Mouse (Mus musculus) hindbrain, postnatal 0 days (tissue): ENCODE data around the gene Slc35f6. TPM values are rescaled to one million over a fixed set of nuclear protein-coding genes. Genes with fewer than 3 reads are reported as not detected.

Source experiments
- ATAC-seq: fragments of 200-750 bp; cut with Nextera tagmentation; 2 replicates; pipeline ENCODE4 v1.8.0; 2017; ENCODE audit warnings: mild to moderate bottlenecking, moderate TSS enrichment, moderate library complexity
- DNase-seq: peaks from one replicate; pipeline ENCODE4 v3.0.0-alpha.2; 2015; ENCODE audit warnings: low spot score
- H3K27ac ChIP-seq: fragments of 300-500 bp; sonication (generic); 2 replicates; pipeline ENCODE4 v1.5.1; 2014; ENCODE audit warnings: mild to moderate bottlenecking
- H3K27me3 ChIP-seq: fragments of 300-500 bp; sonication (generic); 2 replicates; pipeline ENCODE4 v1.6.1; 2014; ENCODE audit warnings: low read length, mixed read lengths; ENCODE audit not compliant: insufficient read depth
- H3K36me3 ChIP-seq: fragments of 300-500 bp; sonication (generic); 2 replicates; pipeline ENCODE4 v1.6.1; 2014; ENCODE audit warnings: low read length, mixed read lengths; ENCODE audit not compliant: insufficient read depth
- H3K4me1 ChIP-seq: fragments of 300-500 bp; sonication (generic); 2 replicates; pipeline ENCODE4 v1.6.1; 2014; ENCODE audit warnings: antibody characterized with exemption, low read length, mixed read lengths; ENCODE audit not compliant: insufficient read depth
- H3K4me2 ChIP-seq: fragments of 300-500 bp; sonication (generic); 2 replicates; pipeline ENCODE4 v1.6.1; 2014; ENCODE audit warnings: low read depth, mild to moderate bottlenecking, low read length, moderate library complexity, mixed read lengths
- H3K4me3 ChIP-seq: fragments of 300-500 bp; sonication (generic); 2 replicates; pipeline ENCODE4 v1.5.1; 2014; ENCODE audit warnings: low read length
- H3K9ac ChIP-seq: fragments of 300-500 bp; sonication (generic); replicated peaks from 2 replicates; pipeline ENCODE4 v1.6.1; 2014; ENCODE audit warnings: mild to moderate bottlenecking, low read length, moderate library complexity, mixed read lengths
- H3K9me3 ChIP-seq: fragments of 300-500 bp; sonication (generic); 2 replicates; pipeline ENCODE4 v1.6.1; 2016; ENCODE audit warnings: low read length, mixed read lengths
- CTCF ChIP-seq: IDR thresholded peaks from 2 replicates; pipeline ENCODE4 v1.5.1; 2016; ENCODE audit warnings: antibody characterized with exemption, control low read depth, low read depth
- WGBS: fragments of 180-500 bp; shearing (Covaris S2); extraction: QIAGEN DNeasy Blood & Tissue Kit; methylation state at CpG from one replicate; pipeline ENCODE4 v1.1.7; 2014; 5-methylcytosine and 5-hydroxymethylcytosine counted together
- polyA plus RNA-seq: library from polyadenylated mRNA; unstranded; fragments of >200 nt; fragmentation: Nextera tagmentation; extraction: Ambion mirVana; gene quantifications from 2 replicates; pipeline ENCODE4 v1.2.1, GENCODE M21; 2015
- total RNA-seq: library from RNA; depleted of rRNA; stranded (reverse); fragments of >200 nt; gene quantifications from 2 replicates; pipeline ENCODE4 v1.2.3, GENCODE M21; 2014

Gene Slc35f6
- total and polyA plus RNA-seq, 2 experiments from 2014 or later: 29.6 to 95.8 TPM

DNA sequence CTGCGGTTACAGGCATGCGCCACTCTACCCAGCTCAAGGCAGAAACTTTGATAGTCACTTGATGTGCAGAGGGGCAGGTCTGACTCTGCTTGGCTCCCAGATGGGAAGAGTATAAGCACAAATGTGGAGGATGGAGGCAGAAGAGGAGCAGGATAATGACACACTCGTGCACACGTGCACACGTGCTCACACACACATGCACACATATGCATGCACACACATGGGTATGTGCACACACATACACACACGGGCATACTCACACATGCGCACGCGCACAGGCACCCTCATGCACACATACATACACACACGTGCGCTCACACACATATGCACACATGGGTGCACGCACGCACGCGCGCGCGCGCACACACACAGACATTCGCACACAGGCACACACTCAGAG, 27.2 kb upstream of the Slc35f6 start:
- H3K9ac ChIP-seq: no peak overlapping the region
- peaks cover 13% of the 10 kb centered on the region; the same call in 1 of the 2 replicates for H3K4me1 ChIP-seq
- H3K27me3 ChIP-seq: peaks cover 12% of the 10 kb centered on the region; the same call in 1 of the 2 replicates
- no peak for TF ChIP-seq CTCF
- no peak overlapping the region for H3K4me3 ChIP-seq
- ATAC-seq: no peak
- no peak overlapping the region for H3K27ac ChIP-seq
- H3K9me3 ChIP-seq: no peaks in the 10 kb centered on the region
- DNase-seq: no peak
- no peaks in the 10 kb centered on the region for H3K36me3 ChIP-seq
- no peak overlapping the region for H3K4me2 ChIP-seq
- 95% methylated on average over 20 of the region's 20 CpGs for WGBS

DNA sequence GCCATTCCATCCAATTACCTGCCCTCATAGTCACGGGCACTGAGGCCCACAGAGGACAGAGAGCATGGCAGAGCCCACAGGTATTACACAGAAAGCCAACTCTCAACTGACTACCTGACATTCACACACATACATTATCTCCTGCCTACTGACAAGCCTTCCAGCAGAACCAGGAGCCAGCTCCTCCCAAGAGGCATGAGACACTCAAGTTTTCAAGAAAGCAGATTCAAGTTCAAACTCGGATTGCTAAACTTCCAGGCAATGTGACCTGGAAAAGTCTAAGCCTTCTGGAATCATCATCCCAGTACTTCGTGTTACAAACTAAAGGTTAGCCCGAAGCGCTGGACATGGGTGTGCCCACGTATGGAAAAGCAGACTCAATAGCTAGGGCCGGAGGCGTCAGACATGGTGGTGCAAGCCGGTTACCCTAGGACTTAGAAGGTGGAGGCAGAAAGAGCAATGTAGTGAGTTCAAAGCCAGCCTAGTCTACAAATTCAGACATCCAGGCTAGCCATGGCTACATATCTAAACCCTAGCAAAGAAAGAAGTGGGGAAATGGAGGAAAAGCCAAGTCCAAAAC, 26.4 kb upstream of the Slc35f6 start:
- ATAC-seq (no peak), DNase-seq (no peak)
- TF ChIP-seq CTCF: no peak
- WGBS: 94% methylated on average over 9 of the region's 9 CpGs
- Histone ChIP-seq H3K27ac (no peak overlapping the region), H3K4me2 (no peak overlapping the region), H3K27me3 (peaks cover 12% of the 10 kb centered on the region; the same call in 1 of the 2 replicates), H3K9me3 (no peaks in the 10 kb centered on the region), H3K9ac (no peak overlapping the region), H3K4me1 (peaks cover 13% of the 10 kb centered on the region; the same call in 1 of the 2 replicates), H3K4me3 (no peak overlapping the region), H3K36me3 (no peaks in the 10 kb centered on the region)

- H3K4me1 ChIP-seq: peaks cover 13% of the 10 kb centered on the region; the same call in 1 of the 2 replicates
- TF ChIP-seq CTCF: no peak
- peak overlapping the region; percentile 16; the same call in 1 of the 2 replicates for H3K4me3 ChIP-seq
- WGBS: 49% methylated on average over 22 of the region's 22 CpGs
- no peak overlapping the region for H3K27ac ChIP-seq
- peak; percentile 24 for ATAC-seq
- peak overlapping the region; percentile 45 for H3K4me2 ChIP-seq
- H3K9ac ChIP-seq: no peak overlapping the region
- H3K36me3 ChIP-seq: no peaks in the 10 kb centered on the region
- DNase-seq: no peak
- H3K27me3 ChIP-seq: peaks cover 12% of the 10 kb centered on the region; the same call in 1 of the 2 replicates
- no peaks in the 10 kb centered on the region for H3K9me3 ChIP-seq
Observed at GRCm38 (mm10) chr5:30621844-30622176, 25.9 kb upstream of the Slc35f6 start.

DNA sequence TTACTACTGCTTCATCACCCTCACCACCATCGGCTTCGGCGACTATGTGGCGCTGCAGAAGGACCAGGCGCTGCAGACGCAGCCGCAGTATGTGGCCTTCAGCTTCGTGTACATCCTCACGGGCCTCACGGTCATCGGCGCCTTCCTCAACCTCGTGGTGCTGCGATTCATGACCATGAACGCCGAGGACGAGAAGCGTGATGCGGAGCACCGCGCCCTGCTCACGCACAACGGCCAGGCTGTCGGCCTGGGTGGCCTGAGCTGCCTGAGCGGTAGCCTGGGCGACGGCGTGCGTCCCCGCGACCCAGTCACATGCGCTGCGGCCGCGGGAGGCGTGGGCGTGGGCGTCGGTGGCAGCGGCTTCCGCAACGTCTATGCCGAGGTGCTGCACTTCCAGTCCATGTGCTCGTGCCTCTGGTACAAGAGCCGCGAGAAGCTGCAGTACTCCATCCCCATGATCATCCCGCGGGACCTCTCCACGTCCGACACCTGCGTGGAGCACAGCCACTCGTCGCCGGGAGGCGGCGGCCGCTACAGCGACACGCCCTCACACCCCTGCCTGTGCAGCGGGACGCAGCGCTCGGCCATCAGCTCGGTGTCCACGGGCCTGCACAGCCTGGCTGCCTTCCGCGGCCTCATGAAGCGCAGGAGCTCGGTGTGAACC, 25.4 kb upstream of the Slc35f6 start:
- Histone ChIP-seq H3K9me3 (no peaks in the 10 kb centered on the region), H3K9ac (no peak overlapping the region), H3K4me1 (peaks cover 13% of the 10 kb centered on the region; the same call in 1 of the 2 replicates), H3K4me2 (peak overlapping the region; percentile 45), H3K27me3 (peaks cover 12% of the 10 kb centered on the region; the same call in 1 of the 2 replicates), H3K27ac (no peak overlapping the region), H3K4me3 (peak overlapping the region; percentile 16), H3K36me3 (no peaks in the 10 kb centered on the region)
- 4% methylated on average over 68 of the region's 69 CpGs for WGBS
- no peak for TF ChIP-seq CTCF
- ATAC-seq (peak; percentile 51), DNase-seq (peak; percentile 54)

- peak overlapping the region; percentile 45 for H3K4me2 ChIP-seq
- ATAC-seq (no peak; the same call in 1 of the 2 replicates), DNase-seq (no peak)
- TF ChIP-seq CTCF: no peak
- peaks cover 12% of the 10 kb centered on the region; the same call in 1 of the 2 replicates for H3K27me3 ChIP-seq
- WGBS: 18% methylated on average over 10 of the region's 10 CpGs
- H3K9me3 ChIP-seq: no peaks in the 10 kb centered on the region
- H3K4me3 ChIP-seq: peak overlapping the region; percentile 16
- H3K27ac ChIP-seq: no peak overlapping the region
- peaks cover 13% of the 10 kb centered on the region; the same call in 1 of the 2 replicates for H3K4me1 ChIP-seq
- no peaks in the 10 kb centered on the region for H3K36me3 ChIP-seq
- no peak overlapping the region for H3K9ac ChIP-seq
Observed at GRCm38 (mm10) chr5:30622841-30623185, 24.9 kb upstream of the Slc35f6 start.

DNA sequence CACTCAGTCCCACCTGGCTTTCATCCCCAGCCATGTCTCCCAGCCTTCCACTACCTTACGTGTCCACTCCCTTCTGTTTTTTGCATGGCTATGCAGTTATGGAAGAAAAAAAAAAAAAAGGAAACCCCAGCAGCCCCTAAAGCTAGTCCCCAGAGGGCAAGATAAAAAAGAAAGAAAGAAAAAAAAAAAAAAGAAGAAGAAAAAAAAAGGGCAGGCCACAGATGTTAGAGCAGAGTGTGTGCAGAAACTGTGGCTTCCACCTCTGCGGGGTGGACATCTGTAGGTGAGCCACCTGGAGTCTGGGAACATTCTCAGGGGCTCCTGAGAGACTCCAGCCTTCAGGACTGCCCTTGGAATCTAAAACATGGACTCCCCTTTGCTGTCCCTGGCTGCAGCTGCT, 24.4 kb upstream of the Slc35f6 start:
- no peak overlapping the region for H3K27ac ChIP-seq
- DNase-seq: no peak
- no peaks in the 10 kb centered on the region for H3K9me3 ChIP-seq
- H3K9ac ChIP-seq: no peak overlapping the region
- ATAC-seq: no peak
- H3K36me3 ChIP-seq: no peaks in the 10 kb centered on the region
- H3K27me3 ChIP-seq: peaks cover 12% of the 10 kb centered on the region; the same call in 1 of the 2 replicates
- WGBS: 78% methylated on average over 2 of the region's 2 CpGs
- no peak overlapping the region for H3K4me3 ChIP-seq
- H3K4me2 ChIP-seq: no peak overlapping the region
- peaks cover 13% of the 10 kb centered on the region; the same call in 1 of the 2 replicates for H3K4me1 ChIP-seq
- TF ChIP-seq CTCF: no peak

DNA sequence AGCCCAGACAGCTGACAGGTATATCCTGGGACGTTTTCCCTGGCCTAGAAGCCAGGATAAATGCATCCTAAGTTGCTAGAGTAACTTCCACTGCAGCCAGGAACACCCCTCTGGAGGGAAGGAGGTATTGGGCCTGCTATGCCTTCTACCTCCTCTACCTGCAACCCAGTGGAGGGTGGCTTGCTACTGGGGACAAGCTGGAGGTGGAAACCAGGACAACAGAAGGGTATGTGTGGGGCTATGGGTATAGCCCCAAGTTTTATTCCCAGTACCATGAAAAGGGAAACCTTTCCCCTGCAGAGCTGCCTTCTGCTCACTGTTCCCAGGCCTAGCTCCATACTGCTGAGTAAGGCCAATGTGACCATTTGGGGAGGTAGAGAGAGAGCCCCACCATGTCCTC, 23.4 kb upstream of the Slc35f6 start:
- DNase-seq (no peak), ATAC-seq (no peak)
- H3K9me3 ChIP-seq: no peaks in the 10 kb centered on the region
- peaks cover 13% of the 10 kb centered on the region; the same call in 1 of the 2 replicates for H3K4me1 ChIP-seq
- no peak overlapping the region for H3K4me3 ChIP-seq
- H3K9ac ChIP-seq: no peak overlapping the region
- H3K27me3 ChIP-seq: peaks cover 12% of the 10 kb centered on the region; the same call in 1 of the 2 replicates
- H3K27ac ChIP-seq: no peak overlapping the region
- TF ChIP-seq CTCF: no peak
- H3K4me2 ChIP-seq: no peak overlapping the region
- WGBS: 41% methylated on average over 1 of the region's 1 CpGs
- H3K36me3 ChIP-seq: no peaks in the 10 kb centered on the region
